Mouse (Mus musculus) adrenal gland, postnatal 25 days (tissue): ENCODE data around the gene Fgf23. TPM values are rescaled to one million over a fixed set of nuclear protein-coding genes. Genes with fewer than 3 reads are reported as not detected.
A peak's percentile ranks its signal among the peaks of the same experiment; 100 is the strongest.

Source experiments
- DNase-seq: peaks from one replicate; pipeline ENCODE4 v3.0.0; 2021; ENCODE audit warnings: mixed read lengths
- total RNA-seq: library from RNA; stranded (reverse); gene quantifications from 2 replicates; pipeline ENCODE4 v1.2.3, GENCODE M21; 2021

Fgf23 gene
- total RNA-seq, 1 experiment from 2014 or later, result not detected

- DNase-seq, result no peak
Measured at GRCm38 (mm10) chr6:127114753-127115456, 42.2 kb downstream of the Fgf23 start.

- peak; percentile 32 for DNase-seq
Measured at GRCm38 (mm10) chr6:127122221-127122806, 49.6 kb downstream of the Fgf23 start.

GRCm38 (mm10) chr6:127122996-127123395 is 50.3 kb downstream of the Fgf23 start:
- DNase-seq, result no peak

- DNase-seq, result peak; percentile 31
Measured at GRCm38 (mm10) chr6:127123506-127123905, 50.8 kb downstream of the Fgf23 start.

- no peak for DNase-seq
Measured at GRCm38 (mm10) chr6:127129659-127130058, 57.0 kb downstream of the Fgf23 start.

- no peak for DNase-seq
Measured at GRCm38 (mm10) chr6:127130377-127130776, 57.7 kb downstream of the Fgf23 start.

Other genes with a start within 250 kb of the Fgf23 start
- gene Ndufa9, start 223.8 kb upstream of the Fgf23 start, total RNA-seq, result 182 and 198 TPM in 2 replicates
- gene Akap3, start 219.8 kb upstream of the Fgf23 start, total RNA-seq, result not detected in 2 replicates
- gene Dyrk4, start 151.1 kb upstream of the Fgf23 start, total RNA-seq, result not detected in 2 replicates
- 3.7 and 5.9 TPM in 2 replicates for gene Rad51ap1, start 133.3 kb upstream of the Fgf23 start, total RNA-seq
- 24.7 and 25.1 TPM in 2 replicates for gene D6Wsu163e, start 132.9 kb upstream of the Fgf23 start, total RNA-seq
- not detected in 2 replicates for gene Fgf6, start 57.3 kb upstream of the Fgf23 start, total RNA-seq
- 16.1 and 22.9 TPM in 2 replicates for gene Tigar, start 36.7 kb downstream of the Fgf23 start, total RNA-seq
- gene Ccnd2, start 79.3 kb downstream of the Fgf23 start, total RNA-seq, result 233 and 374 TPM in 2 replicates